Mouse (Mus musculus): Measurements from ENCODE around the gene Asprv1. TPM values are rescaled to one million over a fixed set of nuclear protein-coding genes. Genes with fewer than 3 reads are reported as not detected.

Gene Asprv1
- polyA plus RNA-seq, 1 experiment = 10.1 TPM

GRCm38 (mm10) chr6:86607471-86607870 lies 20.5 kb upstream of the Asprv1 start:
- TF ChIP-seq POLR2A (IDR thresholded peaks at IDR 0.05; ENCODE audit: control insufficient read depth, extremely low read depth, insufficient read depth, low read length, poor library complexity) (no peak), CTCF (IDR thresholded peaks at IDR 0.05; ENCODE audit: borderline replicate concordance, control insufficient read depth, extremely low read depth, insufficient read depth, low read length, poor library complexity) (no peak)
- DNase-seq = peak; percentile 45
- Histone ChIP-seq H3K36me3 (ENCODE audit: control insufficient read depth, insufficient read depth, low read length) (no peaks in the 10 kb centered on the region), H3K4me3 (ENCODE audit: control insufficient read depth, insufficient read depth, low read length) (no peak overlapping the region), H3K4me1 (replicated peaks; ENCODE audit: control insufficient read depth, insufficient read depth, low read length) (peaks cover 35% of the 10 kb centered on the region), H3K27ac (ENCODE audit: control insufficient read depth, insufficient read depth, low read length) (peak overlapping the region; percentile 24; the same call in 1 of the 2 replicates), H3K27me3 (ENCODE audit: control insufficient read depth, insufficient read depth, low read length) (no peaks in the 10 kb centered on the region)
- 10% methylated on average over 6 of the region's 6 CpGs for WGBS

GRCm38 (mm10) chr6:86609235-86609634 lies 18.7 kb upstream of the Asprv1 start:
- no peak overlapping the region for H3K4me3 ChIP-seq (ENCODE audit: control insufficient read depth, insufficient read depth, low read length)
- peaks cover 35% of the 10 kb centered on the region for H3K4me1 ChIP-seq (replicated peaks; ENCODE audit: control insufficient read depth, insufficient read depth, low read length)
- H3K27me3 ChIP-seq (ENCODE audit: control insufficient read depth, insufficient read depth, low read length) = no peaks in the 10 kb centered on the region
- H3K36me3 ChIP-seq (ENCODE audit: control insufficient read depth, insufficient read depth, low read length) = no peaks in the 10 kb centered on the region
- 90% methylated on average over 6 of the region's 6 CpGs for WGBS
- no peak overlapping the region for H3K27ac ChIP-seq (ENCODE audit: control insufficient read depth, insufficient read depth, low read length)
- no peak for TF ChIP-seq CTCF (IDR thresholded peaks at IDR 0.05; ENCODE audit: borderline replicate concordance, control insufficient read depth, extremely low read depth, insufficient read depth, low read length, poor library complexity)
- DNase-seq = no peak

DNA sequence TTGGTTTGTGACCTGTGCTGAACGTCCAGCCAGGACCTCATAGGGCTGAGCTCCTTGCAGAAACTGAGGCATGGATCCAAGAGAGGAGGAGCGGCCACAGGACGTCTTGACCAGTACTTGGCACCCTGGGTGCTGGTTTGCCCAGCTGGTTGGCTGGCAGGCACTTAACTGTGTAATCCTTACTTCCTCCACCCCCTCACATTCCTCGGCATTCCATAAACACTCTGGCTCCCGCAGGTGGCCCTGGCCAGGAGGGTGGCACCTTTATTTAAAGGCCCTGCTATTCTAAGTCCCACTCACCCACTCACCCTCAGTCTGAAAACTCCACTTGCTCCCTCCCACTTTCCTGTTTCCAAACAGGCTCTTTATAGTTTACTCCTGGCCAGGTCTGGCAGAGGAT lies 17.2 kb upstream of the Asprv1 start:
- Histone ChIP-seq H3K27ac (ENCODE audit: control insufficient read depth, insufficient read depth, low read length) (no peak overlapping the region), H3K4me1 (replicated peaks; ENCODE audit: control insufficient read depth, insufficient read depth, low read length) (peaks cover 24% of the 10 kb centered on the region)
- DNase-seq = no peak

DNA sequence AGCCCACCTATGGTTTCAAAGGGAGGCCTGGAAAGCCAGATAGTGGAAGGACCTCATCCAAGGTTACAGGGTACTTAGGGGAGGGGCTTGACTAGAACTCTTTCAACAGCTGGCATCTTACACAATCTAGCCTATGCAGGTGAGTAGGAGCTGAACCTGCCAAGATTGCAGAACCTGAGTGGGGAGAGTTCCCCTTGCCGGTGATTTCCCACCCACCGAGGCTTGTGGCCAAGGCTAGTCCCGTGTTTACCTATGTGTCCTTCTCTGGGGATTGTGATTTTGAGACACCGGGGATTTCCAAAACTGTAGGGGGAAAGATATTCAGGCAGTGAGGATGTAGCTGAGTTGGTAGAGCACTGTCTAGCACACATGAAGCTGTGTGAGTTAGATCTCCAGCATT lies 12.7 kb upstream of the Asprv1 start:
- Histone ChIP-seq H3K4me3 (ENCODE audit: control insufficient read depth, insufficient read depth, low read length) (no peak overlapping the region), H3K27me3 (ENCODE audit: control insufficient read depth, insufficient read depth, low read length) (no peaks in the 10 kb centered on the region), H3K4me1 (replicated peaks; ENCODE audit: control insufficient read depth, insufficient read depth, low read length) (peaks cover 3% of the 10 kb centered on the region; the same call in 1 of the 2 replicates), H3K27ac (ENCODE audit: control insufficient read depth, insufficient read depth, low read length) (no peak overlapping the region), H3K36me3 (ENCODE audit: control insufficient read depth, insufficient read depth, low read length) (no peaks in the 10 kb centered on the region)
- WGBS = 88% methylated on average over 4 of the region's 4 CpGs
- TF ChIP-seq POLR2A (IDR thresholded peaks at IDR 0.05; ENCODE audit: control insufficient read depth, extremely low read depth, insufficient read depth, low read length, poor library complexity) (no peak), CTCF (IDR thresholded peaks at IDR 0.05; ENCODE audit: borderline replicate concordance, control insufficient read depth, extremely low read depth, insufficient read depth, low read length, poor library complexity) (no peak)
- no peak for DNase-seq

More for the DNA sequence above, 17.2 kb upstream of the Asprv1 start:
- no peaks in the 10 kb centered on the region for H3K36me3 ChIP-seq (ENCODE audit: control insufficient read depth, insufficient read depth, low read length)
- no peak overlapping the region for H3K4me3 ChIP-seq (ENCODE audit: control insufficient read depth, insufficient read depth, low read length)
- TF ChIP-seq CTCF (IDR thresholded peaks at IDR 0.05; ENCODE audit: borderline replicate concordance, control insufficient read depth, extremely low read depth, insufficient read depth, low read length, poor library complexity) (no peak), POLR2A (IDR thresholded peaks at IDR 0.05; ENCODE audit: control insufficient read depth, extremely low read depth, insufficient read depth, low read length, poor library complexity) (no peak)
- no peaks in the 10 kb centered on the region for H3K27me3 ChIP-seq (ENCODE audit: control insufficient read depth, insufficient read depth, low read length)
- 94% methylated on average over 5 of the region's 5 CpGs for WGBS

GRCm38 (mm10) chr6:86623201-86623600 lies 4.8 kb upstream of the Asprv1 start:
- no peak overlapping the region for H3K4me3 ChIP-seq (ENCODE audit: control insufficient read depth, insufficient read depth, low read length)
- H3K4me1 ChIP-seq (replicated peaks; ENCODE audit: control insufficient read depth, insufficient read depth, low read length) = peaks cover 7% of the 10 kb centered on the region; the same call in 1 of the 2 replicates
- H3K27me3 ChIP-seq (ENCODE audit: control insufficient read depth, insufficient read depth, low read length) = no peaks in the 10 kb centered on the region
- no peak for TF ChIP-seq POLR2A (IDR thresholded peaks at IDR 0.05; ENCODE audit: control insufficient read depth, extremely low read depth, insufficient read depth, low read length, poor library complexity)
- TF ChIP-seq CTCF (IDR thresholded peaks at IDR 0.05; ENCODE audit: borderline replicate concordance, control insufficient read depth, extremely low read depth, insufficient read depth, low read length, poor library complexity) = no peak
- H3K27ac ChIP-seq (ENCODE audit: control insufficient read depth, insufficient read depth, low read length) = no peak overlapping the region
- H3K36me3 ChIP-seq (ENCODE audit: control insufficient read depth, insufficient read depth, low read length) = no peaks in the 10 kb centered on the region
- no peak for DNase-seq
- WGBS = 93% methylated on average over 4 of the region's 4 CpGs

- Histone ChIP-seq H3K4me1 (replicated peaks; ENCODE audit: control insufficient read depth, insufficient read depth, low read length) (peaks cover 7% of the 10 kb centered on the region; the same call in 1 of the 2 replicates), H3K27ac (ENCODE audit: control insufficient read depth, insufficient read depth, low read length) (no peak overlapping the region)
- DNase-seq = no peak
These were observed 3.6 kb upstream of the Asprv1 start for GRCm38 (mm10) chr6:86624074-86625030.

More at GRCm38 (mm10) chr6:86624074-86625030, 3.6 kb upstream of the Asprv1 start:
- H3K36me3 ChIP-seq (ENCODE audit: control insufficient read depth, insufficient read depth, low read length) = no peaks in the 10 kb centered on the region
- no peaks in the 10 kb centered on the region for H3K27me3 ChIP-seq (ENCODE audit: control insufficient read depth, insufficient read depth, low read length)
- TF ChIP-seq POLR2A (IDR thresholded peaks at IDR 0.05; ENCODE audit: control insufficient read depth, extremely low read depth, insufficient read depth, low read length, poor library complexity) = no peak
- no peak for TF ChIP-seq CTCF (IDR thresholded peaks at IDR 0.05; ENCODE audit: borderline replicate concordance, control insufficient read depth, extremely low read depth, insufficient read depth, low read length, poor library complexity)
- WGBS = 87% methylated on average over 18 of the region's 18 CpGs
- no peak overlapping the region for H3K4me3 ChIP-seq (ENCODE audit: control insufficient read depth, insufficient read depth, low read length)
